Mouse (Mus musculus) lung, embryonic 14.5 days (tissue): ENCODE measurements around the gene Dffb. TPM values are rescaled to one million over a fixed set of nuclear protein-coding genes. Genes with fewer than 3 reads are reported as not detected.
"Not testable (repeated sequence)": the region's sequence is repeated elsewhere in the genome, so short reads cannot be mapped to it uniquely, and the experiment has no call there.

Experiments
- ATAC-seq: fragments of 200-750 bp; cut with Nextera tagmentation; 2 replicates; pipeline ENCODE4 v1.8.0; 2017; ENCODE audit warnings: mild to moderate bottlenecking, moderate TSS enrichment, moderate library complexity; ENCODE audit not compliant: insufficient read depth
- DNase-seq: peaks from one replicate; pipeline ENCODE4 v3.0.0-alpha.2; 2015
- H3K27ac ChIP-seq: fragments of 300-500 bp; sonication (generic); 2 replicates; pipeline ENCODE4 v1.5.1; 2014; ENCODE audit warnings: low read depth, mild to moderate bottlenecking, moderate library complexity
- H3K27me3 ChIP-seq: fragments of 300-500 bp; sonication (generic); 2 replicates; pipeline ENCODE4 v1.6.1; 2014; ENCODE audit warnings: low read length, control low read depth; ENCODE audit not compliant: insufficient read depth
- H3K36me3 ChIP-seq: fragments of 300-500 bp; sonication (generic); 2 replicates; pipeline ENCODE4 v1.6.1; 2014; ENCODE audit warnings: control low read depth; ENCODE audit not compliant: insufficient read depth
- H3K4me1 ChIP-seq: fragments of 300-500 bp; sonication (generic); 2 replicates; pipeline ENCODE4 v1.6.1; 2014; ENCODE audit warnings: antibody characterized with exemption, control low read depth; ENCODE audit not compliant: insufficient read depth
- H3K4me2 ChIP-seq: fragments of 300-500 bp; sonication (generic); 2 replicates; pipeline ENCODE4 v1.6.1; 2014; ENCODE audit warnings: mild to moderate bottlenecking
- H3K4me3 ChIP-seq: fragments of 300-500 bp; sonication (generic); 2 replicates; pipeline ENCODE4 v1.5.1; 2014; ENCODE audit warnings: low read depth, low read length
- H3K9ac ChIP-seq: fragments of 300-500 bp; sonication (generic); 2 replicates; pipeline ENCODE4 v1.6.1; 2014
- H3K9me3 ChIP-seq: fragments of 300-500 bp; sonication (generic); 2 replicates; pipeline ENCODE4 v1.6.1; 2016; ENCODE audit warnings: low read depth, low read length, control low read depth
- CTCF ChIP-seq: IDR thresholded peaks from 2 replicates; pipeline ENCODE4 v1.5.1; 2016; ENCODE audit warnings: antibody characterized with exemption, low read depth
- WGBS: fragments of 180-500 bp; shearing (Covaris S2); extraction: QIAGEN DNeasy Blood & Tissue Kit; methylation state at CpG from one replicate; pipeline ENCODE4 v1.1.7; 2014; 5-methylcytosine and 5-hydroxymethylcytosine counted together
- polyA plus RNA-seq: library from polyadenylated mRNA; unstranded; fragments of >200 nt; fragmentation: Nextera tagmentation; extraction: Ambion mirVana; gene quantifications from 2 replicates; pipeline ENCODE4 v1.2.1, GENCODE M21; 2014

The Dffb gene
- polyA plus RNA-seq, 1 experiment from 2014 or later, result 12.4 TPM

DNA sequence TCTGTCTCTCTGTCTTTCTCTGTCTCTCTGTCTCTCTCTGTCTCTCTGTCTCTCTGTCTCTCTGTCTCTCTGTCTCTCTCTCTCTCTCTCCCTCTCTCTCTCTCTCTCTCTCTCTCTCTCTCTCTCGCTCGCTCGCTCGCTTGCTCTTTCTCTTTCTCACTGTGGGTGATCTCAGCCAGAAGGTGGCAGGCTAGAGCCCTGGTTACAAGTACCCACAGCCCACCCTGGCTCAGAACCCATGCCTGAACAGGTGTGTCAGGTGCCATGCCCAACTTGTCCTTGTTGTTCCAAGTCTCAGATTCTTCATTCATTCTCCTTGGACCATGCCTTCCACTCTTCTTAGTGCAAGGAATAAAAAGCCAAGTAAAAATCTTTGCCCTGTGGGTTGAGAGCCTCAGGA, 52.8 kb downstream of the Dffb start:
- H3K4me3 ChIP-seq, H3K4me2 ChIP-seq, H3K36me3 ChIP-seq, H3K9ac ChIP-seq, H3K27me3 ChIP-seq, H3K9me3 ChIP-seq, H3K27ac ChIP-seq, ATAC-seq, H3K4me1 ChIP-seq, DNase-seq: not testable (repeated sequence)
- TF ChIP-seq CTCF, result peak; percentile 29
- WGBS, result 30% methylated on average over 4 of the region's 4 CpGs

GRCm38 (mm10) chr4:153920517-153921233, 54.3 kb downstream of the Dffb start:
- no peak for TF ChIP-seq CTCF
- H3K9ac ChIP-seq, result no peak overlapping the region
- H3K4me1 ChIP-seq, result no peaks in the 10 kb centered on the region
- WGBS, result 59% methylated on average over 9 of the region's 9 CpGs
- no peaks in the 10 kb centered on the region for H3K36me3 ChIP-seq
- H3K27ac ChIP-seq, result no peak overlapping the region
- H3K4me3 ChIP-seq, result no peak overlapping the region
- DNase-seq, result no peak
- ATAC-seq, result no peak
- no peak overlapping the region for H3K4me2 ChIP-seq
- no peaks in the 10 kb centered on the region for H3K27me3 ChIP-seq
- H3K9me3 ChIP-seq, result no peaks in the 10 kb centered on the region

DNA sequence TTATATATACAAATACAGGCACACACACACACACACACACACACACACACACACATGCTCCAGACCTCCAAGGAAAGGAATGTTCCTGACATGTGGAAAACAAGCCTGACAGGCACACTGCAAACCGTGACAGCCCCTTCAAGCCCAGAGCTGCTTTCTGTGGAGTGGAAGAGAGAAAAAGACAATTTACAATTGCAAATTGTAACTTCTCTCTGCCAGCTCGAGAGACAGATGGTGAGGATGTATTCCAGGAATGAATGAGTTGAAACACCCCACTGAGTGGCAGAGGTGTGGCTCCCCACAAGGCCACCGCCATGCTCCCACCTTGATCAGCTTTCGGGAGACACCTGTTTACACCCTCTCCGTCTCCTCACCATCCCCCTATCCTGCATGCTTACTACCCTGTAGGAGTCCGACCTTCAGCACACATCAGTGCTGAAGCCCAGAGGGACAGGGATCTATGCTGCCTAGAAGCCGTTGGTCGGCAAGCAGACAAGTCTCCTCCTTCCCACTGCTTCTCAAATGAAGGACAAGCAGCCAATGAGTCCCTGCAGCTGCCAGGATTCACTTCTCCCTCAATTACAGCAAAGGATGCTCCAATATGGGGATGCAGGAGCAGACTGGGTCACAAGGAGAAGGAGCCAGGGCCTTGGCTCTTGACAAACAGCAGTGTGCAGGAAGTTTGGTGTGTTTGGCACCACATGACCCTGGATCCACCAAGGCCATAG, 57.0 kb downstream of the Dffb start:
- Histone ChIP-seq H3K9me3 (no peaks in the 10 kb centered on the region), H3K4me1 (no peaks in the 10 kb centered on the region), H3K9ac (no peak overlapping the region), H3K27me3 (no peaks in the 10 kb centered on the region), H3K36me3 (no peaks in the 10 kb centered on the region), H3K4me3 (no peak overlapping the region), H3K27ac (no peak overlapping the region), H3K4me2 (no peak overlapping the region)
- 28% methylated on average over 8 of the region's 8 CpGs for WGBS
- DNase-seq, result no peak
- no peak for ATAC-seq
- no peak for TF ChIP-seq CTCF

Other genes with a start within 250 kb of the Dffb start
- 86.9 and 91.4 TPM in 2 replicates for gene A430005L14Rik, start 17.9 kb downstream of the Dffb start, polyA plus RNA-seq
- gene Cep104, start 68 bp upstream of the Dffb start, polyA plus RNA-seq, result 18.9 and 21.4 TPM in 2 replicates
- 13.2 and 13.6 TPM in 2 replicates for gene Lrrc47, start 36.6 kb upstream of the Dffb start, polyA plus RNA-seq
- gene Smim1, start 51.1 kb upstream of the Dffb start, polyA plus RNA-seq, result 33.3 and 37.2 TPM in 2 replicates
- gene Ccdc27, start 67.6 kb upstream of the Dffb start, polyA plus RNA-seq, result 0.08 TPM in 1 of 2 replicates, not detected in the other
- gene Trp73, start 165.1 kb upstream of the Dffb start, polyA plus RNA-seq, result 0.17 and 0.84 TPM in 2 replicates
- gene Wrap73, start 167.2 kb upstream of the Dffb start, polyA plus RNA-seq, result 36.2 and 38.0 TPM in 2 replicates
- gene Tprgl, start 185.5 kb upstream of the Dffb start, polyA plus RNA-seq, result 142 and 151 TPM in 2 replicates
- gene Megf6, start 195.6 kb upstream of the Dffb start, polyA plus RNA-seq, result 14.8 and 18.0 TPM in 2 replicates